Mouse (Mus musculus) CH12.LX (cell line): ENCODE results near the gene Zfp791. TPM values are rescaled to one million over a fixed set of nuclear protein-coding genes. Genes with fewer than 3 reads are reported as not detected.

Experiments
- DNase-seq: peaks from one replicate; pipeline ENCODE4 v3.0.0-alpha.2; 2013; ENCODE audit errors: extremely low read depth
- H3K27ac ChIP-seq: 2 replicates; pipeline ENCODE4 v1.5.1; 2012; ENCODE audit warnings: low read depth, mild to moderate bottlenecking, control low read depth, moderate library complexity; ENCODE audit not compliant: insufficient read depth
- H3K27me3 ChIP-seq: replicated peaks from 2 replicates; pipeline ENCODE3; 2012; ENCODE audit warnings: inconsistent platforms
- H3K36me3 ChIP-seq, 2 experiments: replicated peaks in 1 of 2; 2 replicates each; pipeline versions ENCODE3 to v1.6.1; 2012; ENCODE audit warnings: inconsistent platforms in 1 of 2, low read length in 1 of 2, mild to moderate bottlenecking in 1 of 2, mixed read lengths in 1 of 2, moderate library complexity in 1 of 2; ENCODE audit not compliant: control insufficient read depth in 1 of 2, insufficient read depth in 1 of 2
- H3K4me1 ChIP-seq, 2 experiments: 2 replicates each; pipeline ENCODE4 v1.6.1; 2012; ENCODE audit warnings: inconsistent platforms in 1 of 2, moderate library complexity in 1 of 2; ENCODE audit not compliant: insufficient read depth in 2 of 2, control insufficient read depth in 1 of 2
- H3K4me2 ChIP-seq: 2 replicates; pipeline ENCODE4 v1.6.1; 2012; ENCODE audit warnings: low read depth, mild to moderate bottlenecking, control low read depth; ENCODE audit not compliant: poor library complexity, insufficient read depth, severe bottlenecking
- H3K4me3 ChIP-seq, 3 experiments: fragments of 150-350 bp in 1 of 3; sonication (generic) in 1 of 3; replicated peaks in 1 of 3; 2 replicates each; pipeline versions ENCODE3 to v1.5.1; 2011 to 2012; ENCODE audit warnings: low read depth in 2 of 3, low read length in 2 of 3, mild to moderate bottlenecking in 2 of 3, moderate library complexity in 2 of 3, control low read depth in 1 of 3, improper control_type of control experiment in 1 of 3, inconsistent platforms in 1 of 3, mixed read lengths in 1 of 3; ENCODE audit not compliant: poor library complexity in 1 of 3
- H3K79me2 ChIP-seq: replicated peaks from 2 replicates; pipeline ENCODE4 v1.6.1; 2012; ENCODE audit warnings: mild to moderate bottlenecking, moderate library complexity; ENCODE audit not compliant: control insufficient read depth, poor library complexity, insufficient read depth, severe bottlenecking; ENCODE audit errors: extremely low read depth
- H3K9ac ChIP-seq: 2 replicates; pipeline ENCODE4 v1.6.1; 2012; ENCODE audit warnings: low read depth, mild to moderate bottlenecking, control low read depth, moderate library complexity; ENCODE audit not compliant: insufficient read depth
- H3K9me3 ChIP-seq: replicated peaks from 2 replicates; pipeline ENCODE3; 2012; ENCODE audit warnings: low read length, inconsistent platforms, mixed read lengths
- BHLHE40 ChIP-seq: IDR thresholded peaks from 2 replicates; pipeline ENCODE4 v1.6.1; 2011; ENCODE audit warnings: mild to moderate bottlenecking, low read depth, low read length, improper control_type of control experiment
- CHD1 ChIP-seq: IDR thresholded peaks from 2 replicates; pipeline ENCODE4 v1.6.1; 2012; ENCODE audit warnings: low read depth, low read length, improper control_type of control experiment, inconsistent platforms
- CHD2 ChIP-seq: IDR thresholded peaks from 2 replicates; pipeline ENCODE4 v1.6.1; 2011; ENCODE audit warnings: low read length, improper control_type of control experiment
- CTCF ChIP-seq, 2 experiments: IDR thresholded peaks in 1 of 2; conservative IDR thresholded peaks in 1 of 2; 2 replicates each; pipeline ENCODE4 v1.5.1; 2011 to 2012; ENCODE audit warnings: low read depth in 2 of 2, low read length in 2 of 2, improper control_type of control experiment in 1 of 2, inconsistent platforms in 1 of 2, mild to moderate bottlenecking in 1 of 2, moderate library complexity in 1 of 2
- ELF1 ChIP-seq: IDR thresholded peaks from 2 replicates; pipeline ENCODE4 v1.6.1; 2014; ENCODE audit warnings: low read depth, mild to moderate bottlenecking, inconsistent platforms, low read length, improper control_type of control experiment
- EP300 ChIP-seq: IDR thresholded peaks from 2 replicates; pipeline ENCODE4 v1.6.1; 2011; ENCODE audit warnings: low read length, improper control_type of control experiment
- HCFC1 ChIP-seq: IDR thresholded peaks from 2 replicates; pipeline ENCODE4 v1.6.1; 2012; ENCODE audit warnings: low read depth, mild to moderate bottlenecking, inconsistent platforms, low read length, improper control_type of control experiment
- IRF4 ChIP-seq: IDR thresholded peaks from 2 replicates; pipeline ENCODE4 v1.6.1; 2014; ENCODE audit warnings: low read depth, mild to moderate bottlenecking, inconsistent platforms, low read length, improper control_type of control experiment
- JUN ChIP-seq: IDR thresholded peaks from 2 replicates; pipeline ENCODE4 v1.6.1; 2011; ENCODE audit warnings: low read depth, mild to moderate bottlenecking, low read length, improper control_type of control experiment, moderate library complexity; ENCODE audit not compliant: insufficient read depth
- JUND ChIP-seq: conservative IDR thresholded peaks from 2 replicates; pipeline ENCODE4 v1.6.1; 2011; ENCODE audit warnings: low read depth, low read length, improper control_type of control experiment
- MYC ChIP-seq: IDR thresholded peaks from 2 replicates; pipeline ENCODE4 v1.6.1; 2011; ENCODE audit warnings: low read depth, mild to moderate bottlenecking, improper control_type of control experiment, low read length
- PAX5 ChIP-seq: IDR thresholded peaks from 2 replicates; pipeline ENCODE4 v1.6.1; 2012; ENCODE audit warnings: low read length, inconsistent platforms, mixed read lengths
- POLR2AphosphoS2 ChIP-seq: IDR thresholded peaks from 2 replicates; pipeline ENCODE4 v1.6.1; 2011; ENCODE audit warnings: low read depth, low read length, improper control_type of control experiment
- UBTF ChIP-seq: IDR thresholded peaks from 2 replicates; pipeline ENCODE4 v1.6.1; 2012; ENCODE audit warnings: low read depth, mild to moderate bottlenecking, inconsistent platforms, low read length, improper control_type of control experiment, moderate library complexity
- USF1 ChIP-seq: IDR thresholded peaks from 2 replicates; pipeline ENCODE4 v1.6.1; 2014; ENCODE audit warnings: low read depth, mild to moderate bottlenecking, inconsistent platforms, low read length, improper control_type of control experiment
- USF2 ChIP-seq: conservative IDR thresholded peaks from 2 replicates; pipeline ENCODE4 v1.6.1; 2011; ENCODE audit warnings: low read depth, low read length, improper control_type of control experiment
- ZMIZ1 ChIP-seq: IDR thresholded peaks from 2 replicates; pipeline ENCODE4 v1.6.1; 2012; ENCODE audit warnings: low read depth, mild to moderate bottlenecking, inconsistent platforms, low read length, improper control_type of control experiment
- dilution Hi-C: fragments of 300-500 bp; cut with MboI; formaldehyde crosslinking; loops from 2 replicates; pipeline ENCODE4 v1.14.3; 2020; ENCODE audit warnings: low sequenced_read_pairs; ENCODE audit not compliant: extremely low pct_unique_long_range_greater_than_20kb, extremely low pct_ligation_motif_present
- in situ Hi-C: fragments of 300-500 bp; cut with MboI; formaldehyde crosslinking; loops from 3 replicates; pipeline ENCODE4 v1.14.3; 2019; ENCODE audit warnings: low sequenced_read_pairs, low pct_ligation_motif_present, low pct_unique_long_range_greater_than_20kb, mixed read lengths
- polyA plus RNA-seq: library from polyadenylated mRNA; unstranded; fragments of >175 nt; gene quantifications from 2 replicates; pipeline ENCODE4 v1.2.1, GENCODE M21; 2012; ENCODE audit warnings: low read depth; ENCODE audit not compliant: insufficient read length
- total RNA-seq, 2 experiments: library from RNA; depleted of rRNA; stranded (reverse); fragments of 300-350 nt in 1 of 2; fragments of >200 nt in 1 of 2; gene quantifications; 2 replicates each; pipeline ENCODE4 v1.2.3; 2012 to 2014

Zfp791 gene
- total and polyA plus RNA-seq, 3 experiments, result 0.81 to 1.1 (median 0.98) TPM

GRCm38 (mm10) chr8:85071041-85071440, 51.9 kb downstream of the Zfp791 start:
- H3K4me2 ChIP-seq, result peak overlapping the region; percentile 48
- no peak for TF ChIP-seq JUND
- TF ChIP-seq EP300, result no peak
- no peak; the same call in 1 of the 2 replicates for TF ChIP-seq CHD1
- 0 out of 2 replicates have a peak, but pooled peaks have one; percentile 15 for TF ChIP-seq CHD2
- no peak for TF ChIP-seq HCFC1
- TF ChIP-seq POLR2AphosphoS2, result peak; percentile 4; the same call in 1 of the 2 replicates
- TF ChIP-seq CTCF (conservative IDR thresholded peaks at IDR 0.05 in 1 of 2, IDR thresholded peaks at IDR 0.05 in 1 of 2; ENCODE audit: low read depth in 2 of 2, low read length in 2 of 2), result peak in 1 of 2 experiments; percentile 26; a peak in 2 of 4 replicates
- no peak for TF ChIP-seq PAX5
- H3K4me3 ChIP-seq, result peak overlapping the region; percentile 44 to 98 (median 92)
- H3K4me1 ChIP-seq, result peaks cover 6 to 25% of the 10 kb centered on the region in 2 experiments
- peak; percentile 42 for DNase-seq
- dilution Hi-C loops, result no loop called here
- peak overlapping the region; percentile 99 for H3K9ac ChIP-seq
- in situ Hi-C loops, result loop anchor here (5.0 kb wide), 1 partner anchor 101 kb away; no protein-coding TSS in a partner anchor
- peaks cover 52 to 63% of the 10 kb centered on the region in 2 experiments for H3K36me3 ChIP-seq
- H3K9me3 ChIP-seq, result no peaks in the 10 kb centered on the region
- peaks cover 17% of the 10 kb centered on the region for H3K79me2 ChIP-seq
- peak overlapping the region; percentile 96; the same call in 1 of the 2 replicates for H3K27ac ChIP-seq
- no peaks in the 10 kb centered on the region for H3K27me3 ChIP-seq

GRCm38 (mm10) chr8:85067982-85068381, 54.9 kb downstream of the Zfp791 start, which contains the start of gene Gm5741:
Gm5741 (minus strand) TSS chr8:85067982.
- Histone ChIP-seq H3K27ac (no peak within 1 kb of the TSS), H3K4me3 (no peak within 1 kb of the TSS), H3K27me3 (no peaks in the 10 kb centered on the region), H3K4me1 (peaks cover under 1 to 9% of the 10 kb centered on the region in 2 experiments), H3K36me3 (peaks cover 35 to 57% of the 10 kb centered on the region in 2 experiments), H3K79me2 (peaks cover 10% of the 10 kb centered on the region), H3K9ac (no peak within 1 kb of the TSS)
- DNase-seq, result no peak
- TF ChIP-seq CTCF (conservative IDR thresholded peaks at IDR 0.05 in 1 of 2, IDR thresholded peaks at IDR 0.05 in 1 of 2; ENCODE audit: low read depth in 2 of 2, low read length in 2 of 2), result no peak
- TF ChIP-seq USF2, result no peak
- TF ChIP-seq, all 38 proteins: peak for 0
- in situ Hi-C loops, result no loop called here
- dilution Hi-C loops, result no loop called here
- no peaks in the 10 kb centered on the region for H3K9me3 ChIP-seq
- no peak within 1 kb of the TSS for H3K4me2 ChIP-seq

GRCm38 (mm10) chr8:85067155-85067554, 55.7 kb downstream of the Zfp791 start:
- H3K9me3 ChIP-seq, result no peaks in the 10 kb centered on the region
- H3K27ac ChIP-seq, result no peak overlapping the region
- dilution Hi-C loops, result no loop called here

More at GRCm38 (mm10) chr8:85067155-85067554, 55.7 kb downstream of the Zfp791 start:
- H3K36me3 ChIP-seq, result peaks cover 37 to 63% of the 10 kb centered on the region in 2 experiments
- H3K79me2 ChIP-seq, result peaks cover 2% of the 10 kb centered on the region; the same call in 1 of the 2 replicates
- H3K4me1 ChIP-seq, result peaks cover 0 to 8% of the 10 kb centered on the region in 2 experiments; a peak in 2 of 4 replicates
- H3K4me2 ChIP-seq, result no peak overlapping the region
- DNase-seq, result no peak
- H3K27me3 ChIP-seq, result no peaks in the 10 kb centered on the region
- no peak overlapping the region for H3K9ac ChIP-seq
- no peak overlapping the region for H3K4me3 ChIP-seq
- TF ChIP-seq POLR2AphosphoS2, result no peak
- TF ChIP-seq UBTF, result no peak
- TF ChIP-seq ELF1, result no peak
- TF ChIP-seq MYC, result no peak
- no peak for TF ChIP-seq IRF4
- no peak for TF ChIP-seq JUN
- no peak for TF ChIP-seq BHLHE40
- TF ChIP-seq ZMIZ1, result no peak
- TF ChIP-seq USF1, result no peak
- TF ChIP-seq, all 38 proteins: peak for 0
- in situ Hi-C loops, result no loop called here
